Mouse (Mus musculus) lung, adult 18-20 months (tissue): ENCODE measurements around the gene Tmem210.

Experiments
- DNase-seq, 2 experiments: peaks; one replicate each; pipeline ENCODE4 v3.0.0; 2022; ENCODE audit warnings: mixed read lengths in 2 of 2

Gene Tmem210

DNA sequence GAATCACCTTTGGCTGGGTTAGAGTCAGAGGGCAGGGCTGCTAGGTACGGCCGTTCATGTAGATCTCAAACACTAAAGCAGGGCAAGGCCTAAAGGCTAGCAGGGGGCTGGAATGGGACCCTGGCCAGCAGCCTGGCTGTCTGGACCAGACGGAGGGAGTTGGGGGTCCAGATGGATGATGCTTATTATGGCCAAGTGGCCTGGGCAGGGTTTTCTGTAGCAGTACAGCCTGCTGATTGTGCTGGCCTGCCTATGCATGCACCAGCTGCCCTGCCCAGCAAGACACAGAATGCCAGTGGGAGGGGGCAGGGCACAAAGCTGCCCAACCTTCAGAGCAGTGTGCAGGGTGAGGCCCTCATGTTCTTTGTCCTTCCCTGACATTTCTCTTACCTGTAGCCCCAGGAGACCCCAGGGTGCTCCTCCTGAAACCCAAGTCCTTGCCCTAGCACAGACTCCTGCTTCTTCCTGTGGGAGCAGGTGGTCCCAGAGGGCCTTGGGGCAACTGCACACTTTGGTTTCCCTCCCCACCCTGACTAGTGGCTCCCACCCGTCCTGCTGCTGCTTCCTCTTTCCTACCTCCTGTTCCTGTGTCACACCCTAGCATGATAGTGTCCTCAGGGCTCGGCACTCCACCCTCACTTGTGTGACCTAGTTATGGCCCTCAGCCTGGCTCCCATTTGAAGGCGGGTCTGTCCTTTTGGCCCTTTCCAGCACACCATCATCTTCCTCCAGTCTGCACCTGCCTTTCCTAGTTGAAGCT is 21.9 kb upstream of the Tmem210 start:
- peak; percentile 45 to 50 for DNase-seq

DNA sequence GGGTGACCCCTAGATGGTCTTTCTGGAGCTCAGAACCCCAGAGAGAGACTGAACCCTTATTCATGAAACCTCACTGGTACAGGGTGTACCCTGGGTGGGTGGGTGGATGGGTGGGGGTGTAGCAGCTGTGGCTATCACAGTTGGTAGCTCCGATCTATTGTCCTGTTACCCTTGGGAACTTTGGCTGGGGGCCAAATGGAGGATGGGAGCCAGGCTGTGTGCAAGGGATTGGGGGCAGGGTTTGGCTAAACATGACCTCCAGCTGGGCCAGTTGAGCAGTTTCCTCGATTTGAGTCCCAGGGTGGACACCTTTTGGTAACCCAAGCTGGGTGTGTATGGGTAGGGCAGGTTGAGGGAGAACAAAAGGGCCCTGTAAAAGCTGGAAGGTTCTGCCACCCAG is 21.2 kb upstream of the Tmem210 start:
- DNase-seq = peak in 1 of 2 experiments; percentile 71

DNA sequence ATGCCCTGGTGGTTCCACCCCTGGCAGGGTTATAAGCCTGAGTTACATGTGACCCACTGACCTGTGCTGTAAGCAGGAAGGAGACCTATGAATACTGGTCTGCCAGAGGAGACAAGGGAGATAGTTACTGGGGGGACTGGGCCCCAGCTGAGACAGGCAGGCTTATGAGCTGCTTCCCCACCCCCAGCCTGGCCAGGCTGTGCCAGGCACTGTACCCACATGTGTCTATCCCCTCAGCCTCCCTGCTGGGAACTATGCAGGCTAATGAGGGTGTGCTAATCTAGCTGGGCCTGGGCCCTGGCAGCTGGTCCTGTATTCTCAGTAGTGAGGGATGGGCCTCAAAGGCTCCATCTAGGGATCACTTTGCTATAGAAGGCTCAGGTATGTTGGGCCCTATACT is 20.7 kb upstream of the Tmem210 start:
- no peak for DNase-seq

DNA sequence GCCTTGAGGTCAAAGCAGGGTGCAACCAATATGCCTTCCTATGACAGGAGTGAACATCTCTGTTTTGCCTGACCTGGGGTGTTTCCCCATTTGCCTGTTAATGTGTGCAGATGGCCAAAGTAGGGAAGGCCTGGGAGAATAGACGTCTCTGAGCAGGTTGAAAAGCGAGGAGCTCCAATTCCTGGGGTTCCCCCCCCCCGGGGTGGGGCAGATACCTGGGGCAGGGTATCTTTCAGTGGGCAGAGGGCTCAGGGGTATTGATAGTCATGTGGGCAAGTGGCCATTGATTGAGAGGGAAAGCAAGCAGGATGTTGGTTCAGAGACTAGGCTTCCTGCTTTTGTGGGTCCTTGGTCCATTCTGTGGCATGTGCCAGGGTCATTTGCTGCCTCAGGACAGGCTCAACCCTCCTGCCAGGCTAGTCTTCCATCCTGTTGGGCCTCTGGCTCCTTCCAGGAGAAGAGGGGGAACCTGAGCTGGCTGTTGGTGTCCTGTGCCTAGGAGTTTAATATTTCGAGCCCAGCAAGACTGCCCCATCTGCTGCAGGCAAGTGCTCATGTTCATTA is 20.1 kb upstream of the Tmem210 start:
- no peak for DNase-seq

DNA sequence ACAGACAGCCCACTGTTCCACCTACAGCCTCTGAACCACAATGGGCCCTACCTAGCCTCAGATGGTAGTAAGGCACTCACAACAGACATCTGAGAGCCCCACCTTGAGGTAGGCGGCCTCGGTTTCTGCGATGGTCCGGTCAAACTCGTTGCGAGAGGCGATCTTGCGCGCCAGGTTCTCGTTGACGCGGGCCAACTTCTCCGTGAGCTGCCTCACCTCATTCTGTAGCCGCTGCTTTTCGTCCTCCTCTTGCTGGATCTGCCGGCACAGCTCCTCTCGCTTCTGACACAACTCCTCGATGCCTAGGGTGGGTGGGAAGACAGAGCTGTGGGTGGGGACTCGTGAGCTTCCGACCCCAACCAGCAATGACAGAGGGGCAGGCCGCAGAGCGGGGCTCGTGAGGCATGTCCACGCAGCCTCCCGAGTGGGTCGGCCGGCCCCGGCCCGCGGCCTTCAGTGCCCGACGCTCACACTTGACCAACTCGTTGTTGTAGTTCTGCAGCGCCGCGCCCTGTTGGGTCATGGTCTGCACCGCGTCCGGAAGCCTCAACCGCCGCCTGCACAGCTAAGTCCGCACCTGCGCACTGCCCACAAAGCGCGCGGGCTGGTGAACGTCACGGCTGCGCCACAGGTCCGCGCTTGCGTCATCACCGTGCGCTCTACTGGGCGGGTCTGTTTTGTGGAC is 16.0 kb upstream of the Tmem210 start, which contains the start of the genes Ssna1 and Anapc2:
TSS of gene Ssna1 (minus strand) at position 612 of the 685 bp plus-strand sequence.
TSS of gene Anapc2 (plus strand) at position 652 of the 685 bp plus-strand sequence.
- peak; percentile 97 to 98 for DNase-seq

DNA sequence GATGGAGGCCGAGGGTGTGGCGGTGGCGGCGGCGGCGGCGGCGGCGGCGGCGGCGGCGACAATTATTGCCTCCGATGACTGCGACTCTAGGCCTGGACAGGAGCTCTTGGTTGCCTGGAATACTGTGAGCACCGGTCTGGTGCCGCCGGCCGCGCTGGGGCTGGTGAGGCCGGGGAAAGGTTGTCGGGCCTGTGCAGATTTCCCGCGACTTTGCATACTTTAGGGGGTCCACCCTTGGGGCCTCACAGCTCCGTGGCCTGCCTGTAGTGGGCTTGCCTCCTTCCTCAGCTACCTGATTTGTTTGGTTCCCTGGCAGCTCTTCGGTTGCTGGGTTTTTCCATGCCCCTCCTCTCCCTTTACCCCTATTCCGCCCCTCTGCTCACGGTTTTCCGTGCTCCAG is 15.4 kb upstream of the Tmem210 start:
- no peak for DNase-seq

DNA sequence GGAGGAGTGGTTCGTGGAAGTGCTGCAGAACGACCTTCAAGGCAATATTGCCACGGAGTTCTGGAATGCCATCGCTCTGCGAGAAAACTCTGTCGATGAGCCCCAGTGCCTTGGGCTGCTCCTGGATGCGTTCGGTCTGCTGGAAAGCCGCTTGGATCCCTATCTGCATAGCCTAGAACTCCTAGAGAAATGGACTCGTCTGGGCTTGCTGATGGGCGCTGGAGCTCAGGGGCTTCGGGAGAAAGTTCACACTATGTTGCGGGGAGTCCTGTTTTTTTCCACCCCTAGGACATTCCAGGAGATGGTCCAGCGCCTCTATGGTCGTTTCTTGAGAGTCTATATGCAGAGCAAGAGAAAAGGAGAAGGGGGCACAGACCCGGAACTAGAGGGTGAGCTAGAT is 14.9 kb upstream of the Tmem210 start:
- DNase-seq = no peak

DNA sequence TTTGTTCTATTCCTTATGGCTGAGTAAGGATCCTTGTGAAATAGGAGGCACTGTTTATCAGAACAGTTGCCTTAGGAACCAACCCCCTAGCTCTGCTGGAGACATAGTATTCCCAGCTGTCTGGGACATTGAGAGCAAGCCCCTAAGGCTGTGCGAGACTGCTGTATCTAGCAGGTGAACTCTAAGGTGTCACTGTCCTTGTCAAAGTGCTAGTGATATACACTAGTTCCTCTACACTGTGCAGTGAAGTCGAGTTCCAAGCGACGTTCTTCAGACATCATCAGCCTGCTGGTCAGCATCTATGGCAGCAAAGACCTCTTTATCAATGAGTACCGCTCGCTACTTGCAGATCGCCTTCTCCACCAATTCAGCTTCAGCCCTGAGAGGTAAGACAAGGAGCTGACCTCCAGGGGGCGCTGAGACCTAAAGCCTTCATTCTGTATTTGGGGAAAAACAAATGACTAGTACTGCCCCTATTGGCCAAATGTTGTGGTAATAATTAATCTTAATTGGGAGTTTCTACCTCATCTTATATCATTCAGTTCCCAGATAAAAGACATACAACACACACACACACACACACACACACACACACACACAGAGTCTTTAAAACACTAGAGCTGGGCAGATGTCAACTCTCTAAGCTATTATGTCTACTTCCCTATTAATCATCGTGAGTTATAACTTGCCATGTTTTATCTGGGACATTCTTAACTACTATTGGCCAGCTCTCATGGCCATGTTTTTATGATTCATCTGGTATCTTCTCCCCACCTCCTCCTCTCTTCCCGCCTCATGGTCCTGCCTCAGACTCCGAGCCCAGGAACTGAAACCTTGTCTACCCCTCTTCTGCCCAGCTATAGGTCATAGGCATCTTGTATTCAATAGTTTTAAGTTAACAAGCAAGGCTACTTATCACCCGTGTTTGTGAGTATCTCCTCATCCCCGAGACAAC is 8.7 kb upstream of the Tmem210 start:
- peak; percentile 79 to 84 for DNase-seq

DNA sequence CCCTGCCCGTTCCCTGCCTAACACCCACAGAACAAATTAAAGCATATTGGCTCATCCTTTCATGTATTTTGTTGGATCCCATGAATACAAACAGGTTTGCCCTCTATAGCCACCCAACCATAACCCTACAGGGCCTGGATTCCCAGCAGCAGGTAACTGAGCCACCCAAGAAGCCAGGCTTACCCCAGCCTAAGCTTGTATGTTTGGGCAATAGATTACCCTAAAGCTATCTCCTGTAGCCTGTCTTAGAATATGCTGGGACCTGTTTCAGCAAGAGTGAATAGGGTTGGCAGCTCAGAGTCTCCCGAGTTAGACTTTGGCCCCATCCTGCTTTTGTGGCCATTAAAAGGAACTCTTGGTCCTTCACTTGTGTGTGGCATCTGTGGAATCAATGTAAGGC is 2.4 kb upstream of the Tmem210 start:
- no peak for DNase-seq

DNA sequence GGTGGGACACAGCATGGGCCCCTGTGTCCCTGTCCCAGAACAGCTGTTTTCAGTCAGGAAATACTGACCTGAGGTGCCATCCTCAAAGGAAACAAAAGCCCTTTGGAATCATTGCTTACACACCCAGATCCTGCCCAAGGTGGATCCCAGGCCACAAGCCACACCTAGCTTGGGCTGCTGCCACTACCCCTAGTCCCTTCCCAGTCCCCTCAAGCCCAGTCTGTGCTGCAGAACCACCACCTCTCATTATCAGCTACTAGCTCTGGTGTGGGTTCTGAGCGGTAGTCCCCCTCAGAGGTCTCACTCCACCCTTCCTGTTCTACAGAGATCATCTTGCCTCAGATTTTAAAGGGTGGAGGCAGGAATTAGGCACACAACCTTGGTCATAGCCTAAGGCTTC is 1.6 kb upstream of the Tmem210 start:
- DNase-seq = peak in 1 of 2 experiments; percentile 37

DNA sequence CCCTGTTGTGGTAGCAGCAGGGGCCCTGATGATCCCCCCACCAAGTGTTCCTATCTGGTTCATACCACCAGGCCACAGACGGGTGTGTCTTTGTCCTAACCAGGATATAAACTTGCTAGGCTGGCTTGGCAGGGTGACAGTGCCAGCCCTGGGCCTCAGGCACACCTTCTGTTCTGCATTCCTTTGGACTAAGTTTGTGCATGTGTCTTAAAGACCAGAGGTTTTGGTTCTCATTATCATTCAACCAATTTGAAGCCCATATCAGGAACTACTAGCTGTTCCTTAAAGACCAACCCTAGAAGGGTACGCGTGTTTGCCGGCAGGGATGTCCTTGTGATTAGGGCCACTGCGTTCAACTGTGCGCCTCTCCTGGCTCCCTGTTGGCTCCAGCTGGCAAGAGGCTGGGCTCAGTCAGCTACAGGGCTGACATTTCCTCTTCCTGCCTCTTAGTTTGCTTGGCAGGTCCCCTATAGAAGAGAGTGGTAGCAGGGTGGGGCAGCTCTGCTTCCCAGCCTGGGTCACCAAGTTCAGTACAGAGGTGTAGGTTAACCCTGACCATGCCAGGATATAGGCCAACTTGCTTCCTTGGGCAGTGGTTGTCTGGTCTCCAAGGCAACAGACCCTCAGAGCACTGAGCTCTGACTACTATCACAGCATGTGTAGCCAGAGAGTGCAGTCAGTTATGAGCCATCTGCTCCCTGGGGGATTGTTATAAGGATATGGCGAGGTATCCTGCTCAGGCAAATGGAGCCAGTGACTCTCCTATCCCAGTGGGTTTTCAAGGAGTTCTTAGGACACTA is 908 bp upstream of the Tmem210 start:
- peak; percentile 76 to 87 for DNase-seq

DNA sequence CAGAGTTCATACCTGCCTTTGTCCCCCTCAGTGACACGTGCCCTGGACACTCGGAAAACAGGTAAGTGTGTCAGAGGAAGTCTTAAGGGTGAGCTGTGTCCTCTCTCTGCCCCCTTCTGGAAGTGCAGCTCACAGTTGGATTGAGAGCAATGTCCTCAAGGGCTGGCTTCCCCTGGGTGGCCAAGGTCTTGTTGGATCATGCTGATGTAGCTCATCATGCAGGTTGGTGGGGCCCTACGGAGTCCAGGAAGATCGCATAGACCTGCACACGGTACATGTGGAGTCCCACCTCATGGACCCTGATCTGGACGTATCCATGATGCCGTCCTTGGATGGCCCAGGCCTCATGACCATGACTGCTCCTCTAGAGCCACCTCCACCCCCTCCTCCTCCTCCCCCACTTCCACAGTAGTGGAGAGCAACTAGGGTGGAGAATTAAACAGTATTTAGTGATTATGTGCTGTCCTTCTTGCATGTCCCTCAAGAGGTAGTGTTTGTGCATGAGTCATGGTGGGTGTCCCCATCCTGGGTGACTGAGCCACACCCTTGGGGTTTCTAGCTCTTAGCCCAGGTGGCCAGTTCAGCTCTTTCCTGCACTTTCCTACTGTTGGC is 895 bp downstream of the Tmem210 start:
- DNase-seq = peak in 1 of 2 experiments; percentile 18

DNA sequence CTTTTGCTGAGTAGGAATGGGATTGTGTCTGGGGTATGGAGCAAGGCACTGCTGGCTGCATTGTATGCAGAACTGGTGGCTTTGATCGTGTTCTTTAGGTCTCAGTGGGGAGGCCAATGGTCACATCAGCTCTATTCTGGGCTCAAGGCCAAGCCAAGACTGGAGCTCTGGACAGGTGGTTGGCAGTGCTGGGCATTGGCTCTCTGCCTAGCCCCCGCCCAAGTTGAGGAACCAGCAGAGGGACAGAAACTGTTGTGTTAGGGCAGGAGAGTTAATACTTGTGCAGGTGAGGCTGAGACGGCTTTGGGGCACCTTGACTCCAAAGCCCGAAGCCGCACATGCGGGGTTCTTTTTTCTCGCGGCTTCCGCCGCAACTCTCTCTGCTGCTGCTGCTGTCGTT is 1.7 kb downstream of the Tmem210 start, which contains the start of gene Lrrc26:
TSS of gene Lrrc26 (plus strand) at position 265 of the 400 bp plus-strand sequence.
- peak; percentile 76 to 83 for DNase-seq

DNA sequence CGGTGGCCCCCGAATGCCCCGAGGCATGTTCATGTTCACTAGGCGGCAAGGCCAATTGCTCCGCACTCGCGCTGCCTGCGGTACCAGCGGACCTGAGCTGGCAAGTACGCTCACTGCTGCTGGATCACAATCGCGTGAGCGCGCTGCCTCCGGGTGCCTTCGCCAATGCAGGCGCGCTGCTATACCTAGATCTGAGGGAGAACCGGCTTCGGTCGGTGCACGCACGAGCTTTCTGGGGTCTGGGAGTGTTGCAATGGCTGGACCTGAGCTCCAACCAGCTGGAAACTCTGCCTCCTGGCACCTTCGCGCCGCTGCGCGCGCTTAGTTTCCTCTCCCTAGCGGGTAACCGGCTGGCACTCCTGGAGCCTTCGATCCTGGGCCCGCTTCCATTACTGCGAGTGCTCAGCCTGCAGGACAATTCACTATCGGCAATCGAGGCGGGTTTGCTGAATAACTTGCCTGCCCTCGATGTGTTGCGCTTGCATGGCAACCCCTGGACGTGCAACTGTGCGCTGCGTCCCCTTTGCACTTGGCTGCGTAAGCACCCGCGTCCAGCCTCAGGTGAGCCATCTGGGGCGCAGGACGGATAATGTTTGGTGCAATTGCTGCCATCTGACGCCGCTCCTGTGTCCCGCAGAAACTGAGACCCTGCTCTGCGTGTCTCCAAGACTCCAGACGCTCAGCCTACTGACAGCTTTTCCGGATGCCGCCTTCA is 2.3 kb downstream of the Tmem210 start:
- peak in 1 of 2 experiments; percentile 13 for DNase-seq

DNA sequence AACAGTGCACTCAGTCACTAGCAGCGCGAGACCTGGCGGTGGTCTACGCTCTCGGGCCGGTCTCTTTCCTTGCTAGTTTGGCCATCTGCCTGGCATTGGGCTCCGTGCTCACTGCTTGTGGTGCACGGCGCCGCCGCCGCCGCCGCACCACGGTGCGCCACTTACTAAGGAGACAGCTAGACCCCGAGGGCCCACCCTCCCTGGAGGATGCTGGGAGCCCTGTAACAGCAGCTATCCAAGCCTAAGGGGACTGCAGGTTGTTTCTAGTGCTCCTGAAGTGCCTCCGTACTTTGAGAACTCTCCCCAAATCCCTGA is 2.8 kb downstream of the Tmem210 start:
- DNase-seq = peak in 1 of 2 experiments; percentile 24

DNA sequence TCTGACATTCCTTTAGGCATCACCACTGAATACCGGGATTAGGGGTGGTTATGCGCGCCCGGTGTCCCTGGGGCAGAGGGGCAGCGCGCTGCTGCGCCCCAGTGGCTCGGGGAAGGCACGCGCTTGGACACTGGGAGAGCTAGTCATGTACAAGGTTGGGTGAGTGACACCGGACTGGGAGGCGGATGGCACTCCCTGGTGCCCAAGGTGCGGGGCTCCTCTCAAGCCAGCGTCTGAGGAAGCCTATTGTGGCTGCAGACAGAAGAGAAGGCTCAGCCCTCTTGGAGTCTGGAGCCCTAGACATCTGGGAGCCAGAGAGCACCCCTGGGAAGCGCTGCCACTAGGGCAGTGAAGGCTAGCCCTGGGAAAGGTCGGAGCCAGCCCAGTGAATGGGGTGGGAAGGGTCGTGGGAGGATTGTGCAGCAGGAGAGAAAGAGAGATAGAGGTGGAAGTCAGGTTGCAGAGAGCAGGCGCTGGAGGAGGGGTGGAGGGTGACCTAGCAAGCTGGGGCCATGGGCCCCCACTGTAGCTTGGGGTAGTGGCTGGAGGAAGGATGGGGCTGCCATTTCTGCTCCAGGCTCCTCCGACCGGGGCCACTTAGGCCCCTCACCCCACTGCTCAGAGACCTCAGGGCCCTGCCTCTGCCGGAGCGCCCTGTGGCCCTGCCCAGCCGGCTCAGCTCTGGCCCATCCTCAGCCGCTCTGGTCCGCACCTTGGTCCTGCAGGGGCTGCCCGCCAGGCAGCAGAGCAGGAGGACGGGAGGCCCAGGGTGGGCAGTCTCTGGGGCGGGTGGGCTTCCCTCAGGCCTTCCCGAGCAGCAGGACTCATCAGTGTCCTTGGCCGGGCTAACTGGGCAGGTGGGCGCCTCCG is 3.5 kb downstream of the Tmem210 start:
- peak in 1 of 2 experiments; percentile 31 for DNase-seq

DNA sequence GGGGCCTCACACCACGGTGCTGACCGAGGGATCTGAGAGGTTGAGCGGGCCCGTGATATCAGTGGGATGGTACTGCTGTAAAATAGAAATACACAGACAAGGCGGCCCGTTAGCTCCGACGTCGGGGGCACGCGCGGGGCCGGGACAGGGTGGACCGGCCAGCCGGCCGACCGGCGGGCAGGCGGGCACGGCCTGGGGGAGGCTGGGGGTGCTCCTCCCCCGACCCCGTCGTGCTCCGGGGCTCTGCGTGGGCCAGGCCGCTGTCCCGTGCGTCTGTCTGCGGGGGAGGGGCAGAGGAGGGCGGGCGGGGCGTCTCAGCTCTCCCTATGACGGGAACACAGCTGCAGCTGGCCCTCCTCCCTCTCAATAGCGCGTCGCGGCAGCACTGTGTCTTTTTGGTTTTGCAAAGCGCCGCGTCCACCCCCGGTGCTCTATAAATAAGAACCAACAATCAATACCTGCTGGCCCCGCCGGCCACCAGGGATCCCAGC is 4.2 kb downstream of the Tmem210 start:
- DNase-seq = peak; percentile 40 to 52

DNA sequence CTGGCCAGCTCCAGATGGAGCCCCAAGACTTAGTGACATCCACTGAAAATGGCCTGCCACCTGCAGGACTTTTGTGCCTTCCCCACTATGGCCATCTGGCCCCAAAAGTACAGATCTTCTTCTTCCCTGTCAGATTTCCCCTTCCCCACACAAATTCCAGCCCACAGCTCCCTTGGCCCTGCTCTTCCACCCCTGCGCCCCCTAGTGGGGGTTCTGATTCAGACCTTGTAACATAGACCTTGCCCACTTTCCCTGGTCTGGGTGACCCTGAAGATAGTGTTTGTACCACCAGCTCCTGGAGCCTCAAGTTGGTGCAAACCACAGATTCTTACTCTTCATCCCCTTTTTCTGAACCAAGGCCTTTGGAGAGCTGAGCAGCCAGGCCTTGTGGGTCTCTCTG is 4.9 kb downstream of the Tmem210 start:
- DNase-seq = peak; percentile 62 to 78

DNA sequence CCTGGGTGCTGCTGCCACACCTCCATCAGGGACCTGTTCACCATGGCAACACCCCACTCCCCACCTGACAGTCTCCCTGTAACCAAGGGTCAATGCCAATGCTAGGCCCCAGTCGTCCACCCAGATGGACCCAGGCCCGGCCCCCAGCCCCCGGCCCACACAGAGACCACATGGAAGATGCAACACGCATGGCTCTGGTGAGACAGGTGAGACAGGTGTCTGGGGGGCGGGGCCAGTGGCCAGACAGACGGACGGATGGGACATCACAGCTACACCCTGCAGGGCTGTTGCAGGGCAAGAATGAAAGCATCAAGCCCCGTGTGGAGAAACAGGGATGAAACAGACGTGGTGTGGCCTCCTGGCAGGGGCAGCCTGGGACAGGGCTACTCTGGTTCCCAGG is 5.8 kb downstream of the Tmem210 start:
- DNase-seq = no peak
